Mouse (Mus musculus) lung, embryonic 16.5 days (tissue): Measurements from ENCODE around the gene B3galt6. TPM values are rescaled to one million over a fixed set of nuclear protein-coding genes. Genes with fewer than 3 reads are reported as not detected.

Source experiments
- ATAC-seq: fragments of 200-750 bp; cut with Nextera tagmentation; 2 replicates; pipeline ENCODE4 v1.8.0; 2017; ENCODE audit warnings: low read depth, mild to moderate bottlenecking, moderate library complexity
- H3K27ac ChIP-seq: fragments of 300-500 bp; sonication (generic); 2 replicates; pipeline ENCODE4 v1.5.1; 2014; ENCODE audit warnings: mild to moderate bottlenecking, control low read depth, low read length
- H3K27me3 ChIP-seq: fragments of 300-500 bp; sonication (generic); 2 replicates; pipeline ENCODE4 v1.6.1; 2014; ENCODE audit warnings: low read depth, low read length, mixed read lengths; ENCODE audit not compliant: control insufficient read depth, insufficient read depth
- H3K36me3 ChIP-seq: fragments of 300-500 bp; sonication (generic); 2 replicates; pipeline ENCODE4 v1.6.1; 2014; ENCODE audit warnings: low read length; ENCODE audit not compliant: control insufficient read depth, insufficient read depth
- H3K4me1 ChIP-seq: fragments of 300-500 bp; sonication (generic); replicated peaks from 2 replicates; pipeline ENCODE4 v1.6.1; 2014; ENCODE audit warnings: low read length, mixed read lengths; ENCODE audit not compliant: control insufficient read depth, insufficient read depth
- H3K4me2 ChIP-seq: fragments of 300-500 bp; sonication (generic); 2 replicates; pipeline ENCODE4 v1.6.1; 2014; ENCODE audit warnings: low read depth, low read length, control low read depth
- H3K4me3 ChIP-seq: fragments of 300-500 bp; sonication (generic); 2 replicates; pipeline ENCODE4 v1.5.1; 2014; ENCODE audit warnings: mild to moderate bottlenecking, low read length, control low read depth
- H3K9ac ChIP-seq: fragments of 300-500 bp; sonication (generic); 2 replicates; pipeline ENCODE4 v1.6.1; 2014; ENCODE audit warnings: low read length, control low read depth
- H3K9me3 ChIP-seq: fragments of 300-500 bp; sonication (generic); 2 replicates; pipeline ENCODE4 v1.6.1; 2016; ENCODE audit warnings: low read length; ENCODE audit not compliant: control insufficient read depth
- WGBS: fragments of 180-500 bp; shearing (Covaris S2); extraction: QIAGEN DNeasy Blood & Tissue Kit; methylation state at CpG from one replicate; pipeline ENCODE4 v1.1.7; 2014; 5-methylcytosine and 5-hydroxymethylcytosine counted together
- polyA plus RNA-seq: library from polyadenylated mRNA; unstranded; fragments of >200 nt; fragmentation: Nextera tagmentation; extraction: Ambion mirVana; gene quantifications from 2 replicates; pipeline ENCODE4 v1.2.1, GENCODE M21; 2015

The B3galt6 gene
- polyA plus RNA-seq, 1 experiment from 2014 or later = 12.8 TPM

DNA sequence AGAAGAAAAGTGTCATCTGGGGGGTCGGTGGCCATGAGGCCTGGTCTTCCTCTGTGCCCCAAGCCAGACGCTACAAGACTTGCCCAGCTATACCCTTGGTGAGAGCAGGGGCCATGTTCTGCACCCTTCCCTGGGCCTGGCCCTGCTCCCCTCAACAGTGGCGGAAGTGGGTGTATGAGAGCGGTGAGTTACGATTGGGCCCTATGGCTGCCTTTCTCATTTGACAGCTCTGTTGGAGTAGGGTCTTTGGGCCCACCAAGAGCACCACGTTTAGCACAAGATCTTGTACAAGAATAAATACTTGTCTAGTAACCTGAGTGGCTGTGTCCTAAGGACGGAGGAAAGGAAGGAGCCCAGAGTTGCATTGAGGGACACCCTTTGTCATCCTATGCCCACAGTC lies 36.1 kb upstream of the B3galt6 start:
- Histone ChIP-seq H3K4me3 (no peak overlapping the region), H3K27me3 (no peaks in the 10 kb centered on the region), H3K27ac (no peak overlapping the region), H3K36me3 (peaks cover 3% of the 10 kb centered on the region; the same call in 1 of the 2 replicates), H3K4me2 (no peak overlapping the region), H3K9ac (no peak overlapping the region), H3K4me1 (peaks cover 27% of the 10 kb centered on the region), H3K9me3 (no peaks in the 10 kb centered on the region)
- no peak for ATAC-seq
- 89% methylated on average over 7 of the region's 7 CpGs for WGBS

DNA sequence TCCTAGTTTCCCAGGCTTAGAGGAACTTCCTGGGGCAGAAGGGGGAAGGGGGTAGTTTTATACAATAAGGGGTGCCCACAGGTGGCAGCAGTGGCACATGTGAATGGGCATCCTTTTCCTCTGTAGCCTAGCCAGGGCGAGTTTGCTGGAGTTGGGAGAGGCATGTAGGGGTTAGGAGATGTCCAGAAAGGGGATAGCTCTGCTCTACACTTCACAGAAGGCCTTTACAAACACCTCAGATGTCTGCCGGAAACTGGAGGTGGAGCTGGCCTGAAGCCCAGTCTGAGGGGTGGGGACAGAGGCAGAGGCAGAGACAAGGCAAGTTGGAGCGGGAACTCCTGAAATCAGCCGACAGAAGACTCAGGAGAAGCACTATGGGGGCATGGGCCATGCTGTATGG lies 33.6 kb upstream of the B3galt6 start, which contains the start of gene Tnfrsf18:
TSS of gene Tnfrsf18 (plus strand) at position 152 of the 400 bp plus-strand sequence.
- peak within 1 kb of the TSS; percentile 49 for H3K9ac ChIP-seq
- H3K27ac ChIP-seq = peak within 1 kb of the TSS; percentile 36
- no peak within 1 kb of the TSS; the same call in 1 of the 2 replicates for H3K4me2 ChIP-seq
- H3K36me3 ChIP-seq = peaks cover 3% of the 10 kb centered on the region; the same call in 1 of the 2 replicates
- H3K4me3 ChIP-seq = no peak within 1 kb of the TSS
- WGBS = 6% methylated on average over 4 of the region's 4 CpGs
- no peaks in the 10 kb centered on the region for H3K9me3 ChIP-seq
- no peaks in the 10 kb centered on the region for H3K27me3 ChIP-seq
- ATAC-seq = peak; percentile 56
- H3K4me1 ChIP-seq = peaks cover 19% of the 10 kb centered on the region

DNA sequence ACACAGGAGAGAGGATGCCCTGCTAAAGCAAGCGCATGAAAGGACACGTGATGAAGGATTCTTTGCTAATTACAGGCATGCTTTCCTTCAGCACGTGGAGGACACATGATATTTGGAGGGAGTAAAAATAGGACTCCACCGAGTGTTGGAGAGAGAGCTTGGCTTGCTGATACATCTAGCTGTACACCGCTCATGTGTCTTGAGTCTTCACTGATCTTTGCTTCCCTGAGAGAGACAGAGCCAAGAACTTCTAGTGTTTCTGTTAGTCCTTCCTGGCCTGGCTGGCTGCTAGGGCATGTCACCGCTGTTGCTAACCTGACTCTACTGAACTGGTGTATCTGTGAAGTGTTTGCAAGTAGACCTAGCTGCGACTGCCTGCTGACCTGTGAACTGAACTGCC lies 31.7 kb upstream of the B3galt6 start:
- H3K4me1 ChIP-seq = peaks cover 11% of the 10 kb centered on the region
- H3K4me3 ChIP-seq = no peak overlapping the region
- no peak overlapping the region for H3K4me2 ChIP-seq
- no peaks in the 10 kb centered on the region for H3K36me3 ChIP-seq
- no peaks in the 10 kb centered on the region for H3K9me3 ChIP-seq
- 88% methylated on average over 7 of the region's 7 CpGs for WGBS
- no peak overlapping the region for H3K27ac ChIP-seq
- ATAC-seq = no peak
- H3K9ac ChIP-seq = no peak overlapping the region
- H3K27me3 ChIP-seq = no peaks in the 10 kb centered on the region

DNA sequence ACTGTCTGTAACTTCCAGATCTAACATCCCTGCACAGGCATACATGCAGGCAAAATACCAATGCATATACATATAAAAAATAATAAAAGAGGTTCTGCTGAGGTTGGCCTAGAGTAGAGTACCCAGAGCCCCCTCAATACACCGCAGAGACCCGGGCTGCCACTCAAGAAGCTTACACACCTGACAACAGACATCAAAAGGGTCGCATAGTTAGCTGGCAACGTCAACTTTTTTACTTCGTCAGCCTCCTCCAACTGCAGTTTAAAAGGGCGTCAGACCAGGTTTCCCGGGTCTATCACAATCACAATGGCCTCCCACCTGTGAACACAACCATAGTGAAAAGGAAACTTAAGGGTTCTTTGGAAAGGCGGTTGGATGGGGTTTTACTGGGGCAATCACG lies 31.1 kb upstream of the B3galt6 start:
- Histone ChIP-seq H3K9me3 (no peaks in the 10 kb centered on the region), H3K27ac (no peak overlapping the region), H3K4me2 (no peak overlapping the region), H3K4me1 (peaks cover 11% of the 10 kb centered on the region), H3K9ac (no peak overlapping the region), H3K27me3 (no peaks in the 10 kb centered on the region), H3K4me3 (no peak overlapping the region), H3K36me3 (no peaks in the 10 kb centered on the region)
- WGBS = 58% methylated on average over 9 of the region's 9 CpGs
- no peak for ATAC-seq

DNA sequence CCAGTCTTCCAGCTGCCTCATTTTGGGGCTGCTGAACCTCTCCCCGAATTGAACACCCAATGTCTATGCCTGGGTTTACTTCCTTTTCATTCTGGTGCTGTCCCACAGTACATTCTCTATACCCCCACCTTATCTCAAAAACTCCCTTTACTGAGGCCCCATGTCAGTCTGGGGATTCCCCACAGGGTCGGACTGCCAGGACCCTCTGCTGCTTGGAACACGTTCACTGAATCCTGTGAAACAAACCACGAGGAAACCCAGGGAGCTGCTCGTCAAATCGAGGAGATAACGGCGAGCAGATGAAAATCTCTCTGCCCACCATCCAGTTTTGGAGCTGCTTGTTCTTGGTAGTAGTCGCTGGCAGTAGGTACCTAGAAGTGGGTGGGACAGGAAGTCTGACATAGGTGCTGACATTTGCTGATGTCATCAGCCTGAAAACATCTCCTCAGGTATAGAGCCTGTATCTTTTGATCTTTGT lies 29.5 kb upstream of the B3galt6 start:
- no peaks in the 10 kb centered on the region for H3K27me3 ChIP-seq
- no peak overlapping the region for H3K27ac ChIP-seq
- no peak for ATAC-seq
- H3K36me3 ChIP-seq = no peaks in the 10 kb centered on the region
- H3K9ac ChIP-seq = no peak overlapping the region
- peaks cover 11% of the 10 kb centered on the region for H3K4me1 ChIP-seq
- H3K4me3 ChIP-seq = no peak overlapping the region
- H3K9me3 ChIP-seq = no peaks in the 10 kb centered on the region
- 45% methylated on average over 9 of the region's 9 CpGs for WGBS
- no peak overlapping the region for H3K4me2 ChIP-seq

DNA sequence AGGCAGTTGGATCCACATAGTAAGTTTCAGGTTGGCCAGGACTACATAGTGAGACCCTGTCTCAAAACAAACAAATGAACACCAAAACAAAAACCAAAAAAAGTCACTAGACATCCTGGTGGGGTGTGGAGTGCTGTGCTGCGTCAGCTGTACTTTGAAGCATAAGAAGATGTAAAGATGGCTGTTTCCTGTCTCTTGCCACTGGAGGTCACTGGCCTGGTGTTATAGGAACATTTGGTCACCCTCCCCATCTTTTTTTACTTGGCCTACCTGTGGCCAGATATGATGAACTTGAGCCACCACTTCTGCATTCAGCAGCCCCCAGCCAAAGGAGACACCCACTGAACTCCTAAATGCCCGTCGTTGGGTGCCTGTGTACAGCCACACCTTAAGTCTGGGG lies 28.9 kb upstream of the B3galt6 start:
- H3K4me3 ChIP-seq = no peak overlapping the region
- WGBS = 52% methylated on average over 3 of the region's 3 CpGs
- H3K36me3 ChIP-seq = no peaks in the 10 kb centered on the region
- peaks cover 9% of the 10 kb centered on the region for H3K4me1 ChIP-seq
- H3K27ac ChIP-seq = no peak overlapping the region
- no peak overlapping the region for H3K4me2 ChIP-seq
- no peak overlapping the region for H3K9ac ChIP-seq
- no peaks in the 10 kb centered on the region for H3K27me3 ChIP-seq
- no peaks in the 10 kb centered on the region for H3K9me3 ChIP-seq
- no peak for ATAC-seq

DNA sequence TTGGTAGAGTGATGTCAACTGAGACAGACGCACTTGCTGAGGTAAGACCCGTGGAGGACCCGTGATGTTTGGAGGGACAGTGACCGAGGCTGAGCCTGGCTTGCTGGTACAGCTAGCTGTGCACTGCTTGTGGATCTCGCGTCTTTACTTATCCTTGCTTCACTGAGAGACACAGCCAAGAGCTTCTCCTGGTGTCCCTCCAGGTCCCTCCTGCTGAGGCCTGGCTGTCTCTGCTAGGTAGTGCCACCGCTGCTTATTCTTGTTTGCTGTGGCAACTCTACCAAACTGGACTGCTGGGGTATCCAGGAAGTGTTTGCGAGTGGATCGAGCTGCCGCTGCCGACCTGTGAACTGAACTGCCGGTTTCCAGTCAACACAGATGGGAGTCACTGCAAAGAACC lies 27.3 kb upstream of the B3galt6 start:
- Histone ChIP-seq H3K9me3 (no peaks in the 10 kb centered on the region), H3K4me3 (no peak overlapping the region), H3K27me3 (no peaks in the 10 kb centered on the region), H3K4me2 (no peak overlapping the region), H3K4me1 (no peaks in the 10 kb centered on the region), H3K9ac (no peak overlapping the region), H3K27ac (no peak overlapping the region), H3K36me3 (no peaks in the 10 kb centered on the region)
- WGBS = 86% methylated on average over 12 of the region's 12 CpGs
- no peak for ATAC-seq

DNA sequence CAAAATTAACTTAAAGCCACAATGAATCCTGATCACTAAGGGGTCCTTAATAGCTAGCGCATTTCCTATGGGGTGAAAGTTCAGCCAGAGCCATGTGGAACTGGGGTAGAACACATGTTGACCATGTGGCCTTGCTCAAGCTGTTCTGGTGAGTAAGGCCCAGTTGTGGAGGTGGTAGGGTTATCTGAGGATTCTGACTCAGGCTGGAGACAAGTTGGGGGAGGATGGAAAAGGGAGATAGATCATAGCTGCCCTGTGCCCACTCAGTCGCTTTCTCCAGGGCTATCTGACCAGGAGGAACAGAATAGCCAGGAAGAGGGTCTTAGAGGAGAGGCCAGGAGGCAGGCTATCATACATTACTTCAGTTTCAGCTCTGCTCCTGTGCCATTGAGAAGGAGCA lies 22.0 kb upstream of the B3galt6 start:
- no peaks in the 10 kb centered on the region for H3K9me3 ChIP-seq
- H3K4me3 ChIP-seq = no peak overlapping the region
- peaks cover 12% of the 10 kb centered on the region for H3K36me3 ChIP-seq
- H3K9ac ChIP-seq = no peak overlapping the region
- H3K27ac ChIP-seq = no peak overlapping the region
- WGBS = 81% methylated on average over 2 of the region's 2 CpGs
- no peaks in the 10 kb centered on the region for H3K4me1 ChIP-seq
- H3K4me2 ChIP-seq = no peak overlapping the region
- ATAC-seq = no peak
- H3K27me3 ChIP-seq = no peaks in the 10 kb centered on the region

DNA sequence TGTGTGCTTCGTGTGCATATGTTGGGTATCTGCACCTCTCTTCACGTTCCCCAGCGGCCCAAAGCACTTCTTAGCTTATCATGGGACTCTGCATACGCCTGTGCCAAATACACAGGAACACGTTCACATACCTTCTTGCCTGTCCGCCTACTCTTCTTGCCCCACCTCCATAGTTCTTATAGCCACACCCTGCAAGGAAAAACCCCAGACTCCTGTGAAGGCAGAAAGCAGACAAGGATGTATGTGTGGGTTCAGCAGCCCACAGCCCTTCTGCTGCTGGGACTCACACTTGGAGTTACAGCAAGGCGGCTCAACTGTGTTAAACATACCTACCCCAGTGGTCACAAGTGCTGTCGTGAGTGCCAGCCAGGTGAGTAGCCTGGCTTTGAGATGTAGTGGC lies 21.2 kb upstream of the B3galt6 start, which contains the start of gene Tnfrsf4:
TSS of gene Tnfrsf4 (plus strand) at position 207 of the 400 bp plus-strand sequence.
- Histone ChIP-seq H3K36me3 (peaks cover 19% of the 10 kb centered on the region), H3K4me2 (no peak within 1 kb of the TSS)
- ATAC-seq = 0 out of 2 replicates have a peak, but pooled peaks have one; percentile 34

DNA sequence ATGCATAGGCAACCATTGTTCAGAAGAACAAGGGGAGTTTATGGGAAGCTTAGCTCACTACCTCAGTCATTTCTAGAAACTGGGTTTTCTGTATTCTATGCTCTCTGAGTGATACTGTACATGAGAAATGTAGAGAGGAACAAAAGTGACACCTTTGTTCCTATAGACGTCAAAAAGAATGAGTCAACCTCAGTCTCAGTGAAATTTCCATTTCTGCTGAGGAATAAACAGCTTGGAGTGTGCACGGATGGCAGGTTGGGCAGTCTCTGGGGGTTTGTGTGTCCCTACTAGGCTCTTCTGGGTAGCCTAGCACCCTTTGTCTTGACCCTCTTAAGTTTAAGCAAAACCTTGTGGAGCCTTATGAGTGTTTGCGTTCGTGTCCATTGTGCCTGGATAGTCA lies 15.9 kb upstream of the B3galt6 start:
- Histone ChIP-seq H3K9me3 (no peaks in the 10 kb centered on the region), H3K27me3 (no peaks in the 10 kb centered on the region), H3K4me2 (no peak overlapping the region), H3K4me1 (no peaks in the 10 kb centered on the region), H3K36me3 (peaks cover 52% of the 10 kb centered on the region), H3K4me3 (no peak overlapping the region), H3K27ac (no peak overlapping the region), H3K9ac (no peak overlapping the region)
- ATAC-seq = no peak
- WGBS = 90% methylated on average over 4 of the region's 4 CpGs

More for the DNA sequence above, 21.2 kb upstream of the B3galt6 start, which contains the start of gene Tnfrsf4:
- no peak within 1 kb of the TSS for H3K9ac ChIP-seq
- no peak within 1 kb of the TSS for H3K4me3 ChIP-seq
- H3K9me3 ChIP-seq = no peaks in the 10 kb centered on the region
- no peaks in the 10 kb centered on the region for H3K4me1 ChIP-seq
- H3K27me3 ChIP-seq = no peaks in the 10 kb centered on the region
- H3K27ac ChIP-seq = no peak within 1 kb of the TSS
- 68% methylated on average over 8 of the region's 8 CpGs for WGBS
